Mouse (Mus musculus) embryonic facial prominence, embryonic 14.5 days (tissue): Measurements from ENCODE around the gene Carf. TPM values are rescaled to one million over a fixed set of nuclear protein-coding genes. Genes with fewer than 3 reads are reported as not detected.

ENCODE experiments used
- ATAC-seq: fragments of 200-750 bp; cut with Nextera tagmentation; 2 replicates; pipeline ENCODE4 v1.8.0; 2017; ENCODE audit warnings: low read depth, moderate number of reproducible peaks, moderate TSS enrichment
- DNase-seq: peaks from one replicate; pipeline ENCODE4 v3.0.0-alpha.2; 2015; ENCODE audit warnings: low spot score
- H3K27ac ChIP-seq: fragments of 300-500 bp; sonication (generic); replicated peaks from 2 replicates; pipeline ENCODE4 v1.5.1; 2014; ENCODE audit warnings: low read depth, mild to moderate bottlenecking, low read length, moderate library complexity
- H3K27me3 ChIP-seq: fragments of 300-500 bp; sonication (generic); replicated peaks from 2 replicates; pipeline ENCODE4 v1.6.1; 2014; ENCODE audit warnings: low read length; ENCODE audit not compliant: control insufficient read depth, insufficient read depth
- H3K36me3 ChIP-seq: fragments of 300-500 bp; sonication (generic); 2 replicates; pipeline ENCODE4 v1.6.1; 2014; ENCODE audit warnings: low read length, mixed read lengths; ENCODE audit not compliant: control insufficient read depth, insufficient read depth
- H3K4me1 ChIP-seq: fragments of 300-500 bp; sonication (generic); 2 replicates; pipeline ENCODE4 v1.6.1; 2014; ENCODE audit warnings: antibody characterized with exemption, low read length; ENCODE audit not compliant: control insufficient read depth, insufficient read depth
- H3K4me2 ChIP-seq: fragments of 300-500 bp; sonication (generic); 2 replicates; pipeline ENCODE4 v1.6.1; 2014; ENCODE audit warnings: low read depth, mild to moderate bottlenecking, low read length, moderate library complexity, mixed read lengths
- H3K4me3 ChIP-seq: fragments of 300-500 bp; sonication (generic); 2 replicates; pipeline ENCODE4 v1.5.1; 2014; ENCODE audit warnings: low read depth, mild to moderate bottlenecking, low read length
- H3K9ac ChIP-seq: fragments of 300-500 bp; sonication (generic); 2 replicates; pipeline ENCODE4 v1.6.1; 2014; ENCODE audit warnings: low read depth, mild to moderate bottlenecking, low read length, moderate library complexity, mixed read lengths
- H3K9me3 ChIP-seq: fragments of 300-500 bp; sonication (generic); 2 replicates; pipeline ENCODE4 v1.6.1; 2016; ENCODE audit warnings: low read length; ENCODE audit not compliant: control insufficient read depth
- WGBS: fragments of 180-500 bp; shearing (Covaris S2); extraction: QIAGEN DNeasy Blood & Tissue Kit; methylation state at CpG from one replicate; pipeline ENCODE4 v1.1.7; 2014; 5-methylcytosine and 5-hydroxymethylcytosine counted together
- polyA plus RNA-seq: library from polyadenylated mRNA; unstranded; fragments of >200 nt; fragmentation: Nextera tagmentation; extraction: Ambion mirVana; gene quantifications from 2 replicates; pipeline ENCODE4 v1.2.1, GENCODE M21; 2014

The Carf gene
- polyA plus RNA-seq, 1 experiment from 2014 or later: 6.3 TPM

GRCm38 (mm10) chr1:60196813-60197212 lies 98.8 kb downstream of the Carf start:
- no peak for DNase-seq
- 71% methylated on average over 3 of the region's 3 CpGs for WGBS

DNA sequence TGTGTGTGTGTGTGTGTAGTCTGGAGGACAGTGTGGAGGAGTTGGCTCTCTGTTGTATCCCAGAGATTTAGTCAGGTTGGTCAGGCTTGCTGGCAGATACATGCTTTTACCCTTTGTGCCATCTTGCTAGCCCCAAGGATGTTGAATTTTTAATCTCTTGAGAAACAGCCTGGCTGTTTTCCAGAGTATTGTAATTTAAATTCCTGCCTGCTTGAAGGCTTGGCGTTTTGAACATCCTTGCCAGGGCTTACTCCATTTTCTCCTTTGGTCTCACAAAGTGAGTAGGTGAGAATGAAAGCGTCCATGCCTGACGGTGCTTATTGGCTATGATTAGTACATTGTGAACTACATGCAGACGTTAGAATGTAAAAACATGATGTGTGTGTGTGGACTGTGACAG lies 101.0 kb downstream of the Carf start:
- H3K27ac ChIP-seq: no peak overlapping the region
- H3K4me2 ChIP-seq: no peak overlapping the region
- H3K9me3 ChIP-seq: no peaks in the 10 kb centered on the region
- H3K4me3 ChIP-seq: no peak overlapping the region
- WGBS: 80% methylated on average over 4 of the region's 4 CpGs
- ATAC-seq: no peak
- no peaks in the 10 kb centered on the region for H3K27me3 ChIP-seq
- DNase-seq: no peak
- peaks cover 67% of the 10 kb centered on the region for H3K36me3 ChIP-seq
- H3K9ac ChIP-seq: no peak overlapping the region
- H3K4me1 ChIP-seq: no peaks in the 10 kb centered on the region

More at GRCm38 (mm10) chr1:60196813-60197212, 98.8 kb downstream of the Carf start:
- ATAC-seq: no peak
- Histone ChIP-seq H3K27me3 (no peaks in the 10 kb centered on the region), H3K4me2 (no peak overlapping the region), H3K27ac (no peak overlapping the region), H3K36me3 (peaks cover 45% of the 10 kb centered on the region), H3K4me3 (no peak overlapping the region), H3K9me3 (no peaks in the 10 kb centered on the region), H3K4me1 (no peaks in the 10 kb centered on the region), H3K9ac (no peak overlapping the region)

Other genes starting within 250 kb of the Carf start
- 10.7 and 11.8 TPM in 2 replicates for gene Fam117b, start 185.2 kb upstream of the Carf start, polyA plus RNA-seq
- 1.9 and 2.5 TPM in 2 replicates for gene Ica1l, start 55.1 kb upstream of the Carf start, polyA plus RNA-seq
- gene Wdr12, start 398 bp downstream of the Carf start, polyA plus RNA-seq: 45.6 and 45.7 TPM in 2 replicates
- gene Nbeal1, start 82.4 kb downstream of the Carf start, polyA plus RNA-seq: 8.9 and 10.1 TPM in 2 replicates
- 5.6 and 7.0 TPM in 2 replicates for gene Cyp20a1, start 245.1 kb downstream of the Carf start, polyA plus RNA-seq